Mouse (Mus musculus): ENCODE data around the gene Slc35e3. TPM values are rescaled to one million over a fixed set of nuclear protein-coding genes. Genes with fewer than 3 reads are reported as not detected.

Gene Slc35e3
- total and polyA plus RNA-seq, 3 experiments, result 2.2 to 9.7 (median 5.0) TPM

GRCm38 (mm10) chr10:117683734-117684037, 62.5 kb downstream of the Slc35e3 start:
- Histone ChIP-seq H3K4me3 (replicated peaks in 1 of 3; ENCODE audit: low read depth in 2 of 3, low read length in 2 of 3, poor library complexity in 1 of 3) (no peak overlapping the region), H3K27me3 (replicated peaks) (no peaks in the 10 kb centered on the region)
- dilution Hi-C loops (cut with MboI; ENCODE audit: extremely low pct_ligation_motif_present, extremely low pct_unique_long_range_greater_than_20kb, low sequenced_read_pairs), result no loop called here

More at GRCm38 (mm10) chr10:117683734-117684037, 62.5 kb downstream of the Slc35e3 start:
- peaks cover 0 to 6% of the 10 kb centered on the region in 2 experiments for H3K36me3 ChIP-seq (replicated peaks in 1 of 2; ENCODE audit: control insufficient read depth in 1 of 2, insufficient read depth in 1 of 2, low read length in 1 of 2)
- no peak overlapping the region for H3K4me2 ChIP-seq (ENCODE audit: insufficient read depth, low read depth, poor library complexity, severe bottlenecking)
- DNase-seq (ENCODE audit: extremely low read depth), result no peak
- no peak overlapping the region for H3K27ac ChIP-seq (ENCODE audit: insufficient read depth, low read depth)
- H3K9me3 ChIP-seq (replicated peaks; ENCODE audit: low read length), result no peaks in the 10 kb centered on the region
- in situ Hi-C loops (cut with MboI; ENCODE audit: low pct_ligation_motif_present, low pct_unique_long_range_greater_than_20kb, low sequenced_read_pairs), result no loop called here
- no peaks in the 10 kb centered on the region for H3K4me1 ChIP-seq (ENCODE audit: control insufficient read depth in 1 of 2, insufficient read depth in 2 of 2)
- TF ChIP-seq GABPA (IDR thresholded peaks at IDR 0.05; ENCODE audit: insufficient replicate concordance, low read depth, low read length) (no peak), IRF4 (IDR thresholded peaks at IDR 0.05; ENCODE audit: low read depth, low read length) (no peak), KAT2A (IDR thresholded peaks at IDR 0.05; ENCODE audit: insufficient replicate concordance, low read length) (no peak), RAD21 (IDR thresholded peaks at IDR 0.05; ENCODE audit: low read depth, low read length) (no peak), JUND (conservative IDR thresholded peaks at IDR 0.05; ENCODE audit: low read depth, low read length) (no peak), BHLHE40 (IDR thresholded peaks at IDR 0.05; ENCODE audit: low read depth, low read length) (no peak), NRF1 (IDR thresholded peaks at IDR 0.05; ENCODE audit: low read depth, low read length) (no peak), HCFC1 (IDR thresholded peaks at IDR 0.05; ENCODE audit: low read depth, low read length) (no peak), USF1 (IDR thresholded peaks at IDR 0.05; ENCODE audit: low read depth, low read length) (no peak), CHD1 (IDR thresholded peaks at IDR 0.05; ENCODE audit: low read depth, low read length) (no peak), MEF2A (IDR thresholded peaks at IDR 0.05; ENCODE audit: borderline replicate concordance, low read depth, low read length) (no peak)
- no peak overlapping the region for H3K9ac ChIP-seq (ENCODE audit: insufficient read depth, low read depth)
- no peaks in the 10 kb centered on the region for H3K79me2 ChIP-seq (replicated peaks; ENCODE audit: control insufficient read depth, extremely low read depth, insufficient read depth, poor library complexity, severe bottlenecking)

Other genes starting within 250 kb of the Slc35e3 start
- 0.04 and 0.25 TPM in 2 replicates for gene Cpm, start 116.9 kb downstream of the Slc35e3 start, total RNA-seq (2012; rRNA removed)
- gene Cpm, start 116.9 kb downstream of the Slc35e3 start, total RNA-seq (2014; rRNA removed), result 0.09 and 0.31 TPM in 2 replicates
- gene Cpm, start 116.9 kb downstream of the Slc35e3 start, polyA plus RNA-seq (2012; ENCODE audit: insufficient read length, low read depth), result 0.17 and 0.31 TPM in 2 replicates
- 136 and 166 TPM in 2 replicates for gene Mdm2, start 35.6 kb downstream of the Slc35e3 start, total RNA-seq (2012; rRNA removed)
- 104 and 112 TPM in 2 replicates for gene Mdm2, start 35.6 kb downstream of the Slc35e3 start, total RNA-seq (2014; rRNA removed)
- 74.9 and 79.8 TPM in 2 replicates for gene Mdm2, start 35.6 kb downstream of the Slc35e3 start, polyA plus RNA-seq (2012; ENCODE audit: insufficient read length, low read depth)
- gene Nup107, start 46.3 kb upstream of the Slc35e3 start, total RNA-seq (2012; rRNA removed), result 47.7 and 58.1 TPM in 2 replicates
- gene Nup107, start 46.3 kb upstream of the Slc35e3 start, total RNA-seq (2014; rRNA removed), result 87.7 and 97.0 TPM in 2 replicates
- gene Nup107, start 46.3 kb upstream of the Slc35e3 start, polyA plus RNA-seq (2012; ENCODE audit: insufficient read length, low read depth), result 77.7 and 82.0 TPM in 2 replicates
- 37.0 and 49.8 TPM in 2 replicates for gene Rap1b, start 99.7 kb upstream of the Slc35e3 start, total RNA-seq (2012; rRNA removed)
- gene Rap1b, start 99.7 kb upstream of the Slc35e3 start, total RNA-seq (2014; rRNA removed), result 205 and 225 TPM in 2 replicates
- 186 and 214 TPM in 2 replicates for gene Rap1b, start 99.7 kb upstream of the Slc35e3 start, polyA plus RNA-seq (2012; ENCODE audit: insufficient read length, low read depth)

All from CH12.LX (cell line).